Mouse (Mus musculus) splenic B cell, adult 2 months (primary cell): ENCODE data around the gene Dgkh.
"Not testable (repeated sequence)": the region's sequence is repeated elsewhere in the genome, so short reads cannot be mapped to it uniquely, and the experiment has no call there.

ENCODE experiments used
- DNase-seq: peaks from one replicate; pipeline ENCODE4 v3.0.0-alpha.2; 2011; ENCODE audit warnings: low read depth, low spot score
- H3K27me3 ChIP-seq: 2 replicates; pipeline ENCODE4 v1.6.1; 2012; ENCODE audit warnings: mild to moderate bottlenecking, low read length, moderate library complexity, mixed read lengths; ENCODE audit not compliant: control insufficient read depth, poor library complexity, insufficient read depth, severe bottlenecking
- H3K36me3 ChIP-seq: 2 replicates; pipeline ENCODE4 v1.6.1; 2012; ENCODE audit warnings: mild to moderate bottlenecking, low read length, moderate library complexity, mixed read lengths; ENCODE audit not compliant: control insufficient read depth, poor library complexity, insufficient read depth, severe bottlenecking

Dgkh gene

DNA sequence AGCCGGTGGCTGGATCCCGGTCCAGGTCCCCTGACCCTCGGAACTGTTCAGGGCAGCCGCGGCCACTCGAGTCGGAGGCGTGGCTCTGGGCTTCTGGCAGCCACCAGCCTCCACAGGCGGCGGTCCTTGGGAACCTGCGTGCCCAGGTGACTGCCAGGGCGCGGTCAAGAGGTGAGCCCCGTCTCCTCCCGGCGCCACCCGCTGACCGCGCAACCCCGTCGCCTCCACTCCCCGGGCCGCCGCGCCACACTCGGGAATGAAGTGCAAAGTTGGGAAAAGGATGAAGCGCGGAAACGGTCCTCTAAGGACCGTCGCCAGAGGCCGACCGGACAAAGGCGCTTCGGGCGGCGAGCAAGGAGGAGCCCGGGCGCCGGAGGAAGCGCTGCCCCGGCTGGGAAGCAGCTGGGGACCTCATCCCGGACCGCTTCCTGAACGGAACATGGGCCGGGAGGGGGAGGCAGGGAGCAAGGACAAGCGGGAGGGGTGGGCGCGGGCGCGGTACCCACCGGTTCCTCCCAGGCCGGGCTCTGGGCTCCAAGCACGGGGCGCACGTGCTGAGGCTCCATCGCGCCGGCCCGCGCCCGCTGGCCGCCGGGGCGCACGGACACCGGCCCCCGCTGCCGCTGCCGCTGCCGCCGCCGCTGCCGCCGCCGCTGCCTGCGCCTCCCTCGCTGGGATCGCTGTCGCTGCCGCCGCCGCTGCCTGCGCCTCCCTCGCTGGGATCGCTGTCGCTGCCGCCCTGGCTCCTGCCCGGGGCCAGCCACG, 542 bp downstream of the Dgkh start:
- peak; percentile 24 for DNase-seq
- Histone ChIP-seq H3K36me3 (no peaks in the 10 kb centered on the region), H3K27me3 (no peaks in the 10 kb centered on the region; the same call in 1 of the 2 replicates)

DNA sequence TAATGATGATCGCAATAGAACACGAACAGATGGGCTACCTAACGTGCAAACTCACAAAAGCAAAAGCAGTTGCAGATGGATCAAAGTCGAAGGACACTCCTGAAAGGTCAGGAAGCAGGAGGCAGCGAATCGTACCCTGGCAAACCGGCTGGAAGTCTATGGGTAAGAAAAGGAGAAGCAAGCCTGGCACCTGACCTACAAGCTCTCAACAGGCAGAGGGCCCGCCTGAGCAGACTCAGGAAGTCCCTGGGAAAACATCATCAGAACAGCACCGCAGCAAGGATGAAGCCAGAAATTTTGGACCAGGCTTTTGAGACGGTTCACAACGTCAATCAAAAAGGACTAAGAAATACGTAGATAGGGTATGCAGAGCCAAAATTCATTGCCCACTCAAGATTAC, 1.3 kb downstream of the Dgkh start:
- DNase-seq: peak; percentile 26
- H3K27me3 ChIP-seq: no peaks in the 10 kb centered on the region; the same call in 1 of the 2 replicates
- no peaks in the 10 kb centered on the region for H3K36me3 ChIP-seq

DNA sequence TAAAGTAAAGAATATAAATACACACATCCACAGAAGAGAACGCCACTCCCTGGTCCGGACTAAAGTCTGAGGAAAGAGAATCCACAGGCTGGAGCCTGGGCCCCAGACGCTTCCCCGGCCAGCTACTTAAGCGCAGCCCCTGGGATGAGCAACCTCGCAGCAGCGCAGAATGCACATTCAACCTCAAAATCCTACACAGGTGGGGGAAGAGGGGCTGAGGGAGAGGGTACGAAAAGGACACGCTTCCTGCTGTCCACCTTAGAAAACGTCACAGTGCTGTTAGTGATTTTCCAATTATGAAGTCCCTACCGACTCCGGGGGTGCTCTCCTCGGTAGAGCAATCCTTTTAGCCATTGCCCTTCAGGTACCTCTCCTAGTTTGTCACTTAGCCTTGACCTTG, 6.6 kb downstream of the Dgkh start:
- Histone ChIP-seq H3K27me3 (peaks cover 3% of the 10 kb centered on the region), H3K36me3 (no peaks in the 10 kb centered on the region)
- DNase-seq: no peak

DNA sequence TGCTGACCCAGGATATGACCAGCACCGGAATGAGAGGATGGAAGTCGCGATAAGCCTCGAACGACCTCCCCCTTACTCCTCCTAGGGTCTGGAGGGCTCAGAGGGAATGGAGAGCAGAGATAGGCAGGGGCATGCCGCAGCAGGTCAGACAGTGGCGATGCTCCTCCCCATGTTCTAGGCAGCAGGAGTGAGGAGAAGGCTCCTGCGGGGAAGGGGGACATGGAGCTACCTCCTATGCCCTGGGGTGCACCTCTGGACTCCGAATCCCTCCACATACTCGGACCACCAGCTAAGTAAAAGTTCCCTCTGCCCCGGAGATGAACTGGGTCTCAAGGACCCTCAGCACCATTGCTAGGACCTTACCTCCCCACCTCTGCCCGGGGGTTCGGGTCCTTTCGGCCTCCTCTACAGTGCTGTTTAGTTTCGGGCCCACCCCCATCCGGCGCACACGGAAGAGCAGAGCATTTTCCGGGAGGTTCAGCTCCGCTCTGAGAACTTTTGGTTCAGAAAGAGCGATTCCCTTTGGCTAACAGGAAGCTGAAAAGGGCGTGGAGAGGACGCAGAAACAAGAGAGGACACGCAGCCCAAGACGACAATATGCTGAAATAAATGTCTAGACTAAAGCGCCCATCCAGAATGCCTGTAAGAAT, 7.1 kb downstream of the Dgkh start:
- DNase-seq: no peak
- Histone ChIP-seq H3K27me3 (peaks cover 3% of the 10 kb centered on the region), H3K36me3 (no peaks in the 10 kb centered on the region)

DNA sequence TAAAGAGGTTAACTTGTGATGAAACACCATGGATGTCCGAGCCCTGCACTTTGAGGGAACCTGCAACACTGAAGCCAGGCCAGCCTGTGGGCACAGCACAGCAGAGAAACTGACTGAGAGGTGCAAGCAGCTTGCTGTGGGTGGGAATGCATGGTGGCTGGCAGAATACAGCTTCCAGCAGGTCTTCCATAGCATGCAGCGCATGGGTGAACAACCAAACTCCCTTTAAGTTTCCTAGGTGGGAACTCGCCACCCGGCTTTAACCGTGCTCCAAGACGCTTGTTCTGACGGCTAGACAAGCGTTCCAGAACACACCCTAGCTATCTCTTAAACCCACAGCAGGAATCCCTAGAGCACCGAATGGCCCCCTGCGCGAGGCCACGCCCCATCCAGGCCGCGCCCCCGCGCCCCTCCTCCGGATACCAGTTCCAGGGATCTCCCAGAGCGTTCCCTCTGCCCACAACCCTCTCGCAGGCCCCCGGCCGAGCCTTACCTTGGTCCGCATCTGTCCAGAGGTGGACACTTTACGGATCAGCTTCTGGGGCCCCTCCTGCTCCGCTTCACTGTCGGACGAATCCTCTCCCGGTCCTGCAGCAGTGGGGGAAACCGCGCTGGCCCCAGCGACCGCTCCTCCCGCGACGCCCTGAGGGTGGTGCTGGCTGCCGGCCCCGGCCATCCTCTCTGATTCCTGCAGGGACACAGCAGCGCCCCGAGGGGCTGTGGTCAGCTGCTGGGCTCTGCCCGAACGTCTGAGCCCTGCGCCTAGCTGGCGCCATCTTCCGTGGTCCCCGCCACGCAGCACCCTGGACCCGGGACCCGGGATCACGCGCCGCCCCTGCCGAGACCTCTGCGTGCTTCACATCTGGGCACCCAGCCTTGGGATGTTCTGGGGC, 7.9 kb downstream of the Dgkh start:
- DNase-seq: no peak
- H3K27me3 ChIP-seq: peaks cover 3% of the 10 kb centered on the region
- no peaks in the 10 kb centered on the region for H3K36me3 ChIP-seq

DNA sequence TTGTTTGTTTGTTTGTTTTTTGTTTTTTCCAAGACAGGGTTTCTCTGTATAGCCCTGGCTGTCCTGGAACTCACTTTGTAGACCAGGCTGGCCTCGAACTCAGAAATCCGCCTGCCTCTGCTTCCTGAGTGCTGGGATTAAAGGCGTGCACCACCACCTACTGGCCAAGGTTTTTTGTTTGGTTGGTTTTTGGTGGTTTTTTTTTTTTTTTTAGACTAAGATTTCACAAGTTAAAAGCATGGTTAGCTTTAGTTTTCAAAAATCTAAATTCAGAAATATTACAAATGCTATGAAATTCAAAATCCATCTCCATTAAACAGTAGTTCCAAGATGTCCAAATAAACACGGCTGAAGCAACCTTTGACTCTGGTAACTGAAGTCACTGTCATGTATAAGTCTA, 8.9 kb downstream of the Dgkh start:
- not testable (repeated sequence) for H3K27me3 ChIP-seq, DNase-seq, H3K36me3 ChIP-seq

DNA sequence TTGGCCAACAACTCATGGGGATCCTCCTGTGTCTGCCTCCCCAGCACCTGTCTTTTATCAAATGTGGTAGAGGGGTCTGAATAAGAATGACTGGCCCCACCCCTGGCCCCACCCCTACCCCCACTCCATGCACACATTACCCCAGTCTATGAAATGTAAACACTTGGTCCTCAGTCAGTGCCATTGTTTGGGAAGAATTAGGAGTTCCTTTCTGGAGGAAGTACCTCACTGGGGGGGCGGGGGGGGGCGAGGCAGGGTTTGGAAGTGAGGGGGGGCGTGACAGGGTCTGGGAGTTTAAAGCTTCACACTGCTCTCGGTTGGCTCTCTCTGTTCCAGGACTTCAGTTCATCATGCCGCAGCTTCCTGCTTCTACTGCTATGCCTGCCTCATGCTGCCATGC, 10.5 kb downstream of the Dgkh start:
- no peak for DNase-seq
- H3K36me3 ChIP-seq: no peaks in the 10 kb centered on the region
- H3K27me3 ChIP-seq: peaks cover 3% of the 10 kb centered on the region

DNA sequence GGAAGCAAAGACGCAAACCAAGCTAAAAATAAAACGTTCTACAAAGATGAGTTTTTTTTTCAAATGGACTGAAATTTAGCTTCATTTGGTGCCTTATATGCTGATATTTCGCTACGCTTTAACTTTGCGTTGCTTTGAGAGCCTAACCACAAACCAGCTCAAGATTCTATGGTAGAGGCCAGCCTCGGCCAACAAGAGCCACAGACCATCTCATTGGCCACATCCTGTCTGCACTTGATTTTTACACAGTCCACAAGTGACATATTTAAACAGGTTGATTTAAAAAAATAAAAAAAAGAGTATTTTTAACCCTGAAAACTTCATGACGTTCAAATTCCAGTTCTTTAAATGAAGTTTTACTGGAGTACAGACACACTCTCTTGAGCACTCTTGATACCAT, 16.5 kb downstream of the Dgkh start:
- H3K36me3 ChIP-seq: no peaks in the 10 kb centered on the region
- DNase-seq: no peak
- H3K27me3 ChIP-seq: no peaks in the 10 kb centered on the region

DNA sequence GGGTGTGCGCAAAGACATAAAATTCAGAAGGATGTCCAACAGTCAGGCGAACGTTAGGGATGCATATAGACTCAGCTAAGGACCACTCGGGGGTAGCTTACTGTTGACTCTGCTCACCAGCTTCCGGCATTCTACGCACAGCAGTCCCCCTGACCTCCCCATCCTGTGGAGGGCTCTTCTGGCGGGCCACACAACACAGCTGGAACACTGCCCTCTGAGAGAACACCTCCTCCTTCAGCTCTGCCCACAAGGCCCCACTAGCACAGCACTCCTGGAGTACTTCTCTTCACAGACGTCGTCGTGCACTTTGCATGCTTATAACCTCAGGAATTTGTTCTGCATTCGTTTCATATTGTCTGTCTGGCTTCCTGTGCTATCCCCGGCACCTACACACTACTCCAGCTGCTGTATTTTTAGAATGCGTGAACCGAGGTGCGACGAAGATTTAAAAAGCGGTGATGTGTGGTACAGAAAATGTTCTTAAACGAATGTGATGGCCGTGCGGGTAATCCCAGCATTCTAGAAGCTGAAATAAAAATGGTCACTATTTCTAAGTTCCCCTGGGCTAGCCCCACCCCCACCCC, 19.9 kb downstream of the Dgkh start:
- peak; percentile 11 for DNase-seq
- no peaks in the 10 kb centered on the region for H3K36me3 ChIP-seq
- no peaks in the 10 kb centered on the region for H3K27me3 ChIP-seq

DNA sequence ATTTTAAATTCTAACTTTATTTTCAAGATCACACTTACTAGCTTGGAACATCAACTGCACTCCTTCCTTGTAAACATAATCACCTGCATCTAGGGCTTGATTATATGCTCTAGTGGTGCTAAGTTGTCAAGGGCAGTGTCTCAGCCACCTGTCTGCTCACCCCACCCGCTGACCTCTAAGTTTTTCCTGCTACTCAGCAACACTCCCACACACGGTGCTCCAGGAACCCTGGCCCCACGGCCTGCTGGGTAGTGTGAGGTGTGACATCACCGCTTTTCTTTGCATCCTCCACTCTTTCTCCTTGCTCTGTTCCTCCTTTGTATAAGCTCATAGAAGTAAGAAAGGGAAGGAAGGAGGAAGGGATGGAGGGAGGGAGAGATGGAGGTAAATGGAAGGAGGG, 21.9 kb downstream of the Dgkh start:
- Histone ChIP-seq H3K27me3 (no peaks in the 10 kb centered on the region), H3K36me3 (no peaks in the 10 kb centered on the region)
- no peak for DNase-seq

DNA sequence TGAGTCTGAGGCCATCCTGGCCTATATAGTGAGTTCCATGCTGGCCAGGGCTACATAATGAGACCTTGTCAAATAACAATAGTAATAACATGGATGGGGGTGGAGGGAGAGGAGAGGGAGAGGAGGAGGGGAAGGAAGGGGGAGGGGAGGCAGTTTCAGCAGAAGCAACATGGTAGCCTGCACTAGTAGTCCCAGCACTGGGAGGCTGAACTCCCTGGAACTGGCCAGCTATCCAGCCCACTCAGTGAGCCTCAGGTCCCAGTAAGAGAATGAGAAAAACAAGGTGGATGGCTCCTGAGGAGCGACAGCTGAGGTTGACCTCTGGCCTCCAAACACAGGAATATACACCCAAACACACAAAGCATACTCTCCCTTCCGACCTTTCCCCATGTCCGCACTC, 27.0 kb downstream of the Dgkh start:
- Histone ChIP-seq H3K27me3 (no peaks in the 10 kb centered on the region), H3K36me3 (no peaks in the 10 kb centered on the region)
- DNase-seq: no peak

DNA sequence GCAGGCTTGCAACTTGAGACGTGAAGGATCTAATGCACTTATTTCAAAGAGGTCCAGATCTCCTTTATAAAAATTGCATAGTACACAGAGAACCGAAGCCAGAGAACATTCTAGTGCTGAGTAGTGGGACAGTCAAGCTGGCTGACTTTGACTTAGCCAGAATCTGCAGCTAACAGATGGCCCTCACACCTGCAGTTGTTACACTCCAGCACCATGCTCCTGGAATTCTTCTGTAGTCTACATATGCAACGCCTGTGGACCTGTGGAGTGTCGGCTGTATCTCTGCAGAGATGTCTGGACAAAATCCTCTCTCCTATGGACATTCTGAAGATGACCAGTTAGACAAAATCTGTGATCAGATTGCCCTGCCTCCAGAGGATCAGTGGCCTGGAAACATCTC, 28.6 kb downstream of the Dgkh start:
- H3K36me3 ChIP-seq: no peaks in the 10 kb centered on the region
- no peaks in the 10 kb centered on the region for H3K27me3 ChIP-seq
- no peak for DNase-seq

DNA sequence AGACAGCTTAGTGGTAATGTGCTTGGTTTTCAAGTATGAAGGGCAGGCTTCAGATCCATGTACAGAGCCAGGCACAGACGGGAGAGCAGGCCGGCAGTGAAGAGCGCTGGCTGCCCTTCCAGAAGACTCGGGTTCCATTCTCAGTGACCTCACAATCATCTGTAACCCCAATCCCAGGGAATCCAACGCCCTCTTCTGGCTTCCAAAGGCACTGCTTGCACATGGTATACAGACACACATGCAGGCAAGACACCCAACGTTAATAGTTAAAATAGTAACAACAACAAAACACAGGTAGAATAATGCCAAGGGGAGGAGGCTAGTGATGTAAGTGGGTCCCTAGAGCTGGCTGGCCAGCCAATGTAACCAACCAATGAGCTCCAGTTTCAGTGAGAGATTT, 29.2 kb downstream of the Dgkh start:
- Histone ChIP-seq H3K27me3 (no peaks in the 10 kb centered on the region), H3K36me3 (no peaks in the 10 kb centered on the region)
- no peak for DNase-seq

DNA sequence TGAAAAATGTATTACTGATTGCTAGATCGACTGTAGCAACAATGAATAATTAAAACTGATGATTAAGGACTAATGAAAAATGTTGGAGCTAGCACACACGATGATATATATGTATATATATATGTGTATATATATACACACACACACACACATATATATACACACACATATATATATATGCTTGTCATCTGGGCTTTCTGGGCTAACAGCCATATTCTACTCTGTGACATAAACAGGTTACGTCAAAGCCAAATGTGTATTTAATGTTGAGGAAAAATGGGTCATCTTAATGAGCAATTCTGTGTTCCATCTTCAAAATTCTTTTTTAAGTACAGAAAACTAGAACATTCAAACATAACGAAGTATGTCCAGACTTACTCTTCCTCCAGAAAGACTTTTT, 30.5 kb downstream of the Dgkh start:
- no peaks in the 10 kb centered on the region for H3K27me3 ChIP-seq
- DNase-seq: no peak
- no peaks in the 10 kb centered on the region for H3K36me3 ChIP-seq

DNA sequence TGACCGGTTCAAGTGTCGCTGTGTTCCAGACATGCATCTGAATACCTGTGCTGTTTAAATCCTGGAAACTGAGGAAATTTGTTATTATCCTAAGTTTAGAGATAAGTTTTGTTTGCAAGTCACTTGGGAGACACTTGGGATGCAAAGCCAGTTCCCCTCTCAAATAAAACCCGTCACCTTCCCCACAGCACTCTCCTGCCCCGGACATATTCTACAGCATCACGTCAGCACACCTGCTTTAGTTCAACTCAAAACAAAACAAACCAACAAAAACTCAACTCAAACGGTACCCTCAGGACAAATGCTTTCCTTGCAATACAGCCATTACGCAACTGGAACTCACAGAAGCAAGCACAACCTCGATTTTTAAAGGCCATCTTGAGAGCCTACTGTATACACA, 31.1 kb downstream of the Dgkh start:
- no peak for DNase-seq
- no peaks in the 10 kb centered on the region for H3K36me3 ChIP-seq
- no peaks in the 10 kb centered on the region for H3K27me3 ChIP-seq
